Mouse (Mus musculus) testis, adult 2 months (tissue): ENCODE measurements around the gene Lef1. TPM values are rescaled to one million over a fixed set of nuclear protein-coding genes. Genes with fewer than 3 reads are reported as not detected.
A peak's percentile ranks its signal among the peaks of the same experiment; 100 is the strongest.

ENCODE experiments used
- H3K27ac ChIP-seq: fragments of 200-500 bp; 2 replicates; pipeline ENCODE4 v1.5.1; 2012; ENCODE audit warnings: low read depth, low read length; ENCODE audit not compliant: control insufficient read depth, insufficient read depth
- H3K27me3 ChIP-seq: fragments of 200-500 bp; 2 replicates; pipeline ENCODE4 v1.6.1; 2012; ENCODE audit warnings: mild to moderate bottlenecking, low read length, moderate library complexity; ENCODE audit not compliant: control insufficient read depth, insufficient read depth
- H3K36me3 ChIP-seq: fragments of 200-500 bp; 2 replicates; pipeline ENCODE4 v1.6.1; 2012; ENCODE audit warnings: mild to moderate bottlenecking, low read length; ENCODE audit not compliant: control insufficient read depth, insufficient read depth
- H3K4me1 ChIP-seq: fragments of 200-500 bp; 2 replicates; pipeline ENCODE4 v1.6.1; 2012; ENCODE audit warnings: low read length; ENCODE audit not compliant: control insufficient read depth, insufficient read depth
- H3K4me3 ChIP-seq: fragments of 200-500 bp; 2 replicates; pipeline ENCODE4 v1.5.1; 2012; ENCODE audit warnings: low read depth, mild to moderate bottlenecking, low read length, moderate library complexity, mixed read lengths; ENCODE audit not compliant: control insufficient read depth
- CTCF ChIP-seq: fragments of 200-500 bp; IDR thresholded peaks from 2 replicates; pipeline ENCODE4 v1.5.1; 2012; ENCODE audit warnings: low read depth, mild to moderate bottlenecking, inconsistent platforms, low read length, moderate library complexity; ENCODE audit not compliant: control insufficient read depth, insufficient read depth, insufficient replicate concordance
- POLR2A ChIP-seq: fragments of 200-500 bp; IDR thresholded peaks from 2 replicates; pipeline ENCODE4 v1.6.1; 2012; ENCODE audit warnings: low read depth, mild to moderate bottlenecking, inconsistent platforms, low read length, moderate library complexity; ENCODE audit not compliant: control insufficient read depth
- polyA plus RNA-seq: library from polyadenylated mRNA; depleted of rRNA; stranded (reverse); fragments of >200 nt; gene quantifications from 2 replicates; pipeline ENCODE4 v1.2.3, GENCODE M21; 2012

The Lef1 gene
- polyA plus RNA-seq, 1 experiment: 84.7 TPM

DNA sequence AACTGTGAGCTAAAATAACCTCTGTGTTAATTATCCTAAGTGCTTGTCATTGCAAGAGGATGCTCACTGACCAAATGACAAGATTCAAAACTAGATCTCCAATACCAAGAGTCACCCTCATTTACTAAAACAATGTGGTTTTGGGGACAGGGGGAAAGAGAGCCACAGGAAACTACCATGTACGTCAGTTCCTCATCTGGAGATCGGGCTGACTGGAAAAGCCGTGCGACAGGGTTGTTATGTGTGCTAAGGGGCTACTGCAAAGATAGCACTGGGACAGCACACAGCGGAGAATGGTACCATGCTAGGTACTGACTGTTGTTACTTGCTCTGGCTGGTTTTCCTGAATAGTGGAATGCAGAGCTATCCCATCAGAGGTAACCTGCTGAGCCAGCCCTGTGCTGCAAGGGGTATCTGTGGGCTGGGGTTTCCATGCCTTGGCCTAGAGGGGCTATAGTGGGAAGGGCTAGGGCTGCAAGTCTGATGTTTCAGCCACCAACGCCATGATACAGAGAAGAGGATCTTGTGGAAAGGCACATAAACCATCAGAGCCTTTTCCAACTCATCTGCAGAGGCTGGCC lies 32.1 kb upstream of the Lef1 start:
- H3K4me3 ChIP-seq: no peak overlapping the region
- H3K36me3 ChIP-seq: no peaks in the 10 kb centered on the region
- no peaks in the 10 kb centered on the region for H3K4me1 ChIP-seq
- no peak overlapping the region for H3K27ac ChIP-seq
- no peaks in the 10 kb centered on the region for H3K27me3 ChIP-seq
- TF ChIP-seq POLR2A (no peak), CTCF (no peak)

DNA sequence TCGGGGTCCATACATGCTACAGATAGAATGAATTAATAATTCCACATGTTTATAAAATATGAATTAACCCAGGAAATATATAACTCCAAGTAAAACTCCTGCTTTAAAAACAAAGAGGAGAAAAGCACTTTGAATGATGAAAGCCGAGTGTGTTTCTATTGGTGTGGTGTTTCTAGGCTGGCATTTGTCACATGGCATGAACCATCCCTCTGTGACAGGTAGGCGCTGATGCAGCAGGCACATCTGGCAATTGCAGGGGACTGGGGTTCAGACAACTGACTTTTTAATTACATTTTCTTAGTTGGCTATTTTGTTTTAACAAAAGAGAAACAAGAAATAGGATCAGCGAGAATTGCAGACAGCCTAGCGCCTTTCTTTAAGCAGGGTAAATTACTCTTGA lies 31.6 kb upstream of the Lef1 start:
- Histone ChIP-seq H3K4me3 (no peak overlapping the region), H3K36me3 (no peaks in the 10 kb centered on the region), H3K27me3 (no peaks in the 10 kb centered on the region), H3K27ac (no peak overlapping the region), H3K4me1 (no peaks in the 10 kb centered on the region)
- TF ChIP-seq CTCF: no peak
- TF ChIP-seq POLR2A: no peak

DNA sequence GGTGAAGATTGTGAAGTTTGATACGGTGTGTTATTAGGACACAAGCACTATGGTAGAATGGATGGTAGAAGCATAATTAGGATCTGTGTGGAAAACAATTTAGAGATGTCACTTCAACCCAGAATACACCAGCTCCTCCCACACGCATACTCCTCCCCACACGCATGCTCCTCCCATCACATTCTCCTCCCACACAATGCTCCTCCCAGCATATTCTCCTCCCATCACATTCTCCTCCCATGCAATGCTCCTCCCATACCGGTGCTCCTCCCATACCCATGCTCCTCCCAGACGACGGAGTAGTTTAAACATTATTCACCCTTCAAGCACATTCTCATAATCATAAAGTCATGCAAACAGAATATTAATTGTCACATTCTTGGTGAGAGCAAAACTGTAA lies 26.5 kb upstream of the Lef1 start:
- Histone ChIP-seq H3K27ac (no peak overlapping the region), H3K4me3 (no peak overlapping the region), H3K36me3 (no peaks in the 10 kb centered on the region), H3K27me3 (no peaks in the 10 kb centered on the region), H3K4me1 (peaks cover 5% of the 10 kb centered on the region; the same call in 1 of the 2 replicates)
- TF ChIP-seq CTCF: no peak
- TF ChIP-seq POLR2A: no peak

DNA sequence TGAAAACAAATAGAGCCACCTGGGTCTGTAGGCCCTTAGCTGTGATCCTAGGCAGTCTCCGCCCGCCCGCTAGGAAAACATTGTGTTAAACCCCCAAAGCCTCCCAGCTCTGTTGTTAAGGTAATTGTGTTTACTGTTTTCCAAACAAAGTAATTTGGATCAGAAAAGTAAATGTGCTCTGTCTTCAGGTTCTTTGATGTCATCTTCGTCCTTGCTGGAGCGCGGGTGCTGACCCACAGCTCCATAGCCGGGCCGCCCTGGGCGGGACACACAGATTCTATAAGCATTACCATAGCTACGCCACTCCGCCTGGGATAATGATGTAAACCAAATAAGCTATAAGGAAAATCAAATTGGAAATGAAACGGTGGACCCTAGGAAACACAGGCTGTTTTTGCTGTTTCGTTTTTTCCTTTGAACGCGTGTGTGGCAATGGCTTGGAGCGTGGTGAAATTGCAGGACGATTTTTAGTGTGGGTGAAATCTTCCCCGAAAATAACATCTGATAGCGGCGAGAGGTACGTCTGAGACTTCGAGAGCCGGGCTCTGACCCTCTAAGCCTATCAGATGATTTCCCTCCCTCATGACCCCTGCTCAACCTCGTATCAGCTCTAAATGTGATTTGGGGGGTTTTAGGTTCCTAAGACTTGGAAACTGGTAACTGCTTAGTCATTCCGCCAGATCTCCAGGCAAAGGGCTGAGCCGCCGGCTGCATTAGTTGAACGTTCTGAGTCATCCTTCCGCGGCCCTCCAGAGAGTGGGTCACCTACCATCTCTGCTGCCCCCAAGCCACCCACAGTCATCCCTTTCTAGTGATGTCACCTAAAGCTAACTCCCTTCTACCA lies 25.3 kb upstream of the Lef1 start:
- Histone ChIP-seq H3K27ac (no peak overlapping the region), H3K27me3 (no peaks in the 10 kb centered on the region), H3K4me1 (peaks cover 5% of the 10 kb centered on the region; the same call in 1 of the 2 replicates), H3K4me3 (peak overlapping the region; percentile 33), H3K36me3 (no peaks in the 10 kb centered on the region)
- TF ChIP-seq CTCF (no peak), POLR2A (no peak)

DNA sequence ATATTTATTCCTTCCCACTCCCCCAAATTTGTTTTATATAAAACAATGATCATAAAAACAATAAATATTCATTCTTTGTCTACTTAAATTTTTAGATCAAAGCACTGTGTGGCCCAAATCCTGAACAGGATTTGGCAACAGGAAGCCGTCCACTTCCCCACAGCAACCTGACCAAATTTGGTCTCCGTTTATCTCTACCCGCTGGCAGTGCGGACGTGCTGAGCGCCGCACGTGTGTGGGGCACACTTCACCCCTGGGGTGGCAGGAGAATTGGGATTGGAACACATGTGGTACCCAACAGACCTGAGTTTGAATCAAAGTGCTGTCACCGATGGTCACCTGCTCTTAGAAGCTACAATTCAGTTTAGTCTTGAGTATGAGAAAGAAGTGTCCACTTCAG lies 24.3 kb upstream of the Lef1 start:
- H3K27me3 ChIP-seq: no peaks in the 10 kb centered on the region
- TF ChIP-seq POLR2A: no peak
- TF ChIP-seq CTCF: no peak
- H3K36me3 ChIP-seq: no peaks in the 10 kb centered on the region
- H3K4me1 ChIP-seq: peaks cover 5% of the 10 kb centered on the region; the same call in 1 of the 2 replicates
- no peak overlapping the region for H3K27ac ChIP-seq
- H3K4me3 ChIP-seq: no peak overlapping the region

DNA sequence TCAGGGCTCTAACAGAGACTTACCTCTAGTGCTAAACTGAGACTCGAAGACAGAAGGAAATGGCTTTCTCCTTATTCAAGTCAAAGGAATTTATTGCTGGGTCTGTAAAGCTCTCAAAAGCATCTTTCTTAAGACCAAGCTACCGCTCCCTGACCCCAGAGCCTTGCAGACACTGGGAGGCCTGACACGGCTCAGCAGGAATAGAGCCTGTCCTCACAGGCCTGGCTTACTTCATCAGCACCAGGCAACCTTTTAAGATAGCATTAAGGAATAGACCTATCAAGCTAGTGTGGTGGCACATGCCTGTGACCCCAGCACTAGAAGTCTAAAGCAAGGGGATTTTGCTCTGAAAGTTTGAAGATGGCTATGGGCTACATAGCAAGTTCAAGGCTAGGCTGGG lies 20.6 kb upstream of the Lef1 start:
- Histone ChIP-seq H3K4me1 (peaks cover 8% of the 10 kb centered on the region), H3K27ac (no peak overlapping the region), H3K36me3 (no peaks in the 10 kb centered on the region), H3K4me3 (no peak overlapping the region), H3K27me3 (no peaks in the 10 kb centered on the region)
- TF ChIP-seq CTCF (no peak), POLR2A (no peak)

DNA sequence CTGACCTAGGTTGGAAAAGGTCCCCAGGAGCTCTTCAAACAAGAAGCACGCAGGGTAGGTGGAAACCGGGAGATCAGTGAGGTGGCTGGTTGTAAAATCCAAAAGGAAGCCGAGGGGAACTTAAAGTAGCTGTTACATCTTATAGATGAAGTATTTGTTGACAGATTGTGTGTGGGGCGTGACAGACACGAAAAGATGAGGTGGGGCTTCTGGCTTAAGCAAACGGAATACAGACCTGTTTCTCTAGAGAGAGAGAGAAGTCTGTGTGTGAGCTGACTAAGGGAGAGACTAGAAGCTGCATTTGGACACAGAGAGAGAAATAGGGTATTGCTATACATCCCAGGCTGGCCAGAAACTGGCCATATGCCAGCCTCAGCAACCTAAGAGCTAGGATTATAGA lies 18.2 kb upstream of the Lef1 start:
- Histone ChIP-seq H3K27me3 (no peaks in the 10 kb centered on the region), H3K4me1 (peaks cover 19% of the 10 kb centered on the region), H3K36me3 (no peaks in the 10 kb centered on the region), H3K27ac (no peak overlapping the region), H3K4me3 (no peak overlapping the region)
- TF ChIP-seq CTCF (no peak), POLR2A (no peak)

DNA sequence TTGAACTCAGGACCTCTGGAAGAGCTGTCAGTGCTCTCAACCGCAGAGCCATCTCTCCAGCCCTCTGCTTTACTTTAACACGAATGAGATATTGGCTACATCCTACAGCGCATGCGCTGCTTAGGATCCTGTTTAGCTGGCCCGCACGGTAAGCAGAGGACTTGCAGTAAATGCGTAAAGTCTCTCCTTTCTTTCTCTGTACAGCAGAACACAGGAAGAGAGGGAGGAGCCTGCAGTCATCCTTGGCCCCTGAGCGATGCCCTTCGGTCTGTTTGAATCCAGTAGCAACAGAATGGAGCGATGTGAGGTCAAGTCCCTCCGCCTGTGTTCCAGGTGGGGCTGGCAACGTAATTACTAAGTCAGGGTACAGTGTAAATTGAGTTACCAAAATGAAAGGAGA lies 16.5 kb upstream of the Lef1 start:
- TF ChIP-seq POLR2A: no peak
- no peak for TF ChIP-seq CTCF

More for the DNA sequence above, 16.5 kb upstream of the Lef1 start:
- H3K4me1 ChIP-seq: peaks cover 19% of the 10 kb centered on the region
- H3K36me3 ChIP-seq: no peaks in the 10 kb centered on the region
- peak overlapping the region; percentile 66 for H3K4me3 ChIP-seq
- H3K27ac ChIP-seq: no peak overlapping the region
- no peaks in the 10 kb centered on the region for H3K27me3 ChIP-seq
